Mouse (Mus musculus): ENCODE data around the gene Xpc.
A peak's percentile ranks its signal among the peaks of the same experiment; 100 is the strongest.

Xpc gene

DNA sequence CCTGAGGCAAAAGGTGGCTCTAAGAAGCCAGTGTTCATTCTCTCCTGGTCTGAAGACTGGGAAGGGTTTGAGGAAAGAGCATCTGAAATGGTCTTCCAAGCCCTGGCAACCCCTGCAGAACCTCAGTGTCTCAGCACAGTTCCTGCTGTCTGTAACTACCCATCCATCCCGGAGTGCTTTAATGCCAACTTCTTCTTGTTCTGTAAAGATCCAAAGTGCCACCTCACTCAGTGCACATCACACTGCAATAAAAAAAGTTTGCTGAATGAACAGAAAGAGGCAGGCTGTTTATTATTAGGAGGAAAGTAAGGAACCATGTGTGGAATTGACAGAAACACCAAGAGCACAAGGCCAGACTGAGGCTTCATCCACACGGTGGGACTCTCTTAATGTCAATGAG, 45.0 kb downstream of the Xpc start:
- DNase-seq = no peak

- DNase-seq = no peak
Observed at GRCm38 (mm10) chr6:91467106-91467505, 48.6 kb downstream of the Xpc start.

DNA sequence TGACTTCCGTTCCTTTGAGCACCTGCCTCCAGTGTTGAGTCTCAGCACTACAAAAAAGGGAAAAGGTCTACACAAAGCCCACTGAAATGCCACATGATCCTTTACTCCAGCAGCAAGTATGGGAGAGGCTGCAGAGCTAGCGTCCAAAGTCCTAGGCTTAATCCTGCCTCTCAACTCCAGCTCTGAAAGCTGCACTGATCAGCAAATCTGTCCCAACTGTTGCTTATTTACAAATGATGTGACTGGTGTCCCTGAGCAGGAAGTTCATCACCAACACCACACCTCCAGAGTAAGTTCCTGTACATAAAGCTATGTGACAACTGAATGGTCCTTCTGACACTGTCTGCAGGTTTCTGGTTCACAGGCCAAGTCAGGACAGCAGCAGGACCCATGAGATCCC, 49.9 kb downstream of the Xpc start:
- DNase-seq = no peak

DNA sequence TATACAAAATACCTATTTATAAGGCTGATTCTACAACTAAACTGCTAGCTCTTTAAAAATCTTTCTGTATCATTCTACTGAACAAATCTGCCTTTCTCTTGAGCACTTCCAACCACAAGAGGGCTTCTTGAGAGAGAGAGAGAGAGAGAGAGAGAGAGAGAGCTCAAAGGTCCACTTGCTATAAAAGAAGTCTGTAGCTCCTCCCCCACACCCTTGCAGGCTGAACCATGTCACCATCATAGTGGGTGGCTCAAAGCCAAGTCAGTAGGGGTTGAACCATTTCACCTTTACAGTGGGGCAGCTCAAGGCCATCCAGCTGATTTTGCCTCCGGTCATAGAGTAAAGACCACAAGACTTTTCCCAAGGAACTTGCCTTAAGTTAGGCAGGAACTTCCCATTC, 56.2 kb downstream of the Xpc start:
- no peak for DNase-seq

- DNase-seq = no peak
Observed at GRCm38 (mm10) chr6:91454546-91454945, 61.1 kb downstream of the Xpc start.

DNA sequence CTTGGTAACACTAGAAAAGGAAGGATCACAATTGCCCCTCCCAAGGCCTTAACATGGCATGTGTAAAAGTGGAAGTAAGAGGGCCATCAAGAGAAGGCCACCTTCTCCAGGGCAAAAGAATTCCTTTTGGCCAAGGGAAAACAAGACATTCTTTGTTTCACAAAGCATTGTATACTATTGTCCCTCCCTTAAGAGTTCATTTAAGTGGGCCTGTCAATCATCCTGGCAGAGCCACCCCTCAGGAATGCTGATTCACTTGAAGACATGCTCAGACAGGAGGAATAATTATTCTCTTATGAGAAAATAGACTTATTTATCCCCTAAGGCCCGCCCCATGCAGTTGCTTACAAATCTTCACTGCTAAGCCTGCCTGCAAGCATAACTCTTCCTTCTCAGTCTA, 63.6 kb downstream of the Xpc start:
- DNase-seq = no peak

GRCm38 (mm10) chr6:91449472-91450225, 66.0 kb downstream of the Xpc start:
- DNase-seq = no peak

DNA sequence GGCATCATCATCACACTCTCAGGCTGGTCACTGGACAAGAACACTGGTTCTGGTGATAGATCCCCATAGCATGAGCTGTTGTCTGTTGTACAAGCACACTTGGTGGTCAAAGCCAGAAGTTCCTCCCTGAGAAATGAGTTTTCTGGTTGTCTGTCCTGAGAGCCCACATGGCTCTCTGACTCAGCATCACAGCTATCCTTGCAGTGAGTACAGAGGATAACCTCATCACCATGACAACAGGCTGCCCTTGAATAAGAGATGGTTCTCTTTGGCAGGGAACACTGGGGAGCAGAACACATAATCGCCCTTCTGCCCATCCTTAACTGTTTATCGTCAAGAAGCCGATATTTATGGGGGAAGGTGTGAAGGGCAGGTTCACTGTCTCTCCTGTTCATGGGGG, 70.4 kb downstream of the Xpc start:
- no peak for DNase-seq

- DNase-seq = no peak
Observed at GRCm38 (mm10) chr6:91441145-91441662, 74.5 kb downstream of the Xpc start.

DNA sequence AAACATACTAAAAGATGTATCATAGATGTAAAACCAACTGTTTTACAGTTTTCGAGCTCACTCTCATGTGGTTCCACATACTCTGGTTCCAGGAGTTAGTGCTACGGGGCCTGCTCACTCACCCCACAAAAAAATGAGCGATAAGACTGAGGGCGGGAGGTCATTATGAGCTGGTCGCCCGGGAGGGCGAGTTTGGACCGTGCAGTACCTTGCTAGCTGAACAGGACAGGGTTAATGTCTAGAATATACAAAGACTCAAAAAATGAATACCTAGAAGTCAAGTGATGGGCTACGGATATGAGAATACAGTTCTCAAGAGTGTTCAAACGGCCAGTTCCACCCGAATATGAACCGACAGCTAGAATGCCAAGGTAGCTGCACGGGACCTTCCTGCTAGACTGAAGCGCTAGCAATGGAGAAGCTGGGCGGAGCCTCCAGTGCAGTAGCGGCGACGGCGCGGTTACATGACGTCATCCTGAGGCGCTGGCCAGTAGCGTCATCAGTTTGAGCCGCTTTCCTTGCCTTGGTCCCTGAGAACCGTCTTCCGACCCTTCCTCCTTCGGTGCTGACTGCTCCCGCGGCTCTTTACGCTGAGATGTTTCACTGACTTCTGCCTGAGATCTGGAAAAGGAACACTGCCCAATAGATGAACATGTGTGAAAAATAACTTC, 75.1 kb downstream of the Xpc start:
- DNase-seq = peak; percentile 96

Data from lung, postnatal 14 days (tissue).